Mouse (Mus musculus): ENCODE measurements around the gene Dcaf15. TPM values are rescaled to one million over a fixed set of nuclear protein-coding genes. Genes with fewer than 3 reads are reported as not detected.

Dcaf15 gene
- polyA plus RNA-seq, 1 experiment: 39.0 TPM

DNA sequence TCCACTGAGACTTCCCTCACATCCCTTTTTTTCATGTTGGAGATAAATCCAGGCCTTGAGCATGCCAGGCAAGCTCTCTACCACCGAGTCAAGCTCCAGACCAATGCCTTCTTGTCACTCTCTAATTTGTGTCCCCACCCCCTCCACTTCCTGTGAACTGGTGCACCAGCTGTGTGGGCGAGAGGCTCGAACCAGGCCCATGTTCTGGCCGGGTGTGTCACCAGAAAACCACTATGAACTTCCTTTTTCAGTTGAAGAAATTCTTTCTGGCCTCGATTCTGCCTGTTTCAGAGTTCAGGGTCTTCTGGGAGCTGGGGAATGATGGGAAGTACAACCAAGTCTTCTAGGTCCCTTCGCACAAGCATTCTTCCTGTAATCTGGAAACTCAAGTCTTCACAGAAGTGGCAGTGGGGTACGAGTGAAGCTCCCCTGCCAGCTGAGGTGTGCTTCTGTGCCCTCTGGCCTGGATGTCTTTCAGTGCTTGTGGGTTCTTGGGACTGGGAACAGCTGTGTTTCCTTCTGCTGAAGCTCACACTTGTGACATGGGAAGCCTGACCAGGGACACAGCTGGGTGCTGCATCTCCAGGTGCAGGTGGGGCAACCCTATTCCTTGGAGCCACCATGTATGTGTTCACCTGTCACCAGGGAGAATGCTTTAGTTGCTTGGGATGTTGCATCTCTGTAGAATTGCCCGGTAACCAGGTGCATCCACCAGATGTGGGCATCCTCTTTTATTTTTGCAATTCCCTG, 40.5 kb downstream of the Dcaf15 start:
- Histone ChIP-seq H3K4me1 (ENCODE audit: control insufficient read depth, insufficient read depth, low read length) (peaks cover 3% of the 10 kb centered on the region), H3K27me3 (ENCODE audit: control insufficient read depth, insufficient read depth, low read length) (no peaks in the 10 kb centered on the region), H3K27ac (ENCODE audit: insufficient read depth, low read length) (no peak overlapping the region), H3K4me3 (replicated peaks; ENCODE audit: insufficient read depth, low read depth, low read length) (no peak overlapping the region)
- no peak for DNase-seq
- TF ChIP-seq CTCF (IDR thresholded peaks at IDR 0.05; ENCODE audit: borderline replicate concordance, insufficient read depth, low read depth, low read length) (no peak), POLR2A (IDR thresholded peaks at IDR 0.05; ENCODE audit: borderline replicate concordance, insufficient read depth, low read length) (no peak)
- 72% methylated on average over 8 of the region's 8 CpGs for WGBS

DNA sequence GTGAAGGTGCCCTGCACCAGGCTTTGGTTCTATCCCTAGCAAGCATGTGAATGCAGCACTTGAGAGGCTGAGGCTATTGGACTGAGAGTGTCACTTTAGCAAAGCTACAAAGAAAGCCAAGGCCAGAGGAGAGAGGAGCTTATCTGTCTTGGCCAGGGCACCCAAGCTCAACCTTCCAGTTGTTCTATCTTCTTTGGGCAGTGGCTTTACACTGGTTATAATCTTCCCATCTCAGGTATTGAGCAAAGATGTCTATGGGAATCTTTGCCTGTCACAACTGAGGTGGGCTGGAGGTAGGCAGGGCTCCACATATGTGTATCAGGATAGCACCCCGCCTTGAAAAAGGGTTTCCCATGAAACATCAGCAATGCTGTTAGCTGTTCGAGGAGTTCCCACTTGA, 44.3 kb downstream of the Dcaf15 start:
- 85% methylated on average over 2 of the region's 2 CpGs for WGBS
- no peak for DNase-seq
- no peak overlapping the region for H3K27ac ChIP-seq (ENCODE audit: insufficient read depth, low read length)
- TF ChIP-seq POLR2A (IDR thresholded peaks at IDR 0.05; ENCODE audit: borderline replicate concordance, insufficient read depth, low read length): no peak
- H3K4me1 ChIP-seq (ENCODE audit: control insufficient read depth, insufficient read depth, low read length): no peaks in the 10 kb centered on the region
- H3K4me3 ChIP-seq (replicated peaks; ENCODE audit: insufficient read depth, low read depth, low read length): no peak overlapping the region
- no peaks in the 10 kb centered on the region for H3K27me3 ChIP-seq (ENCODE audit: control insufficient read depth, insufficient read depth, low read length)

- no peaks in the 10 kb centered on the region for H3K27me3 ChIP-seq (ENCODE audit: control insufficient read depth, insufficient read depth, low read length)
- no peak for TF ChIP-seq POLR2A (IDR thresholded peaks at IDR 0.05; ENCODE audit: borderline replicate concordance, insufficient read depth, low read length)
- no peak for TF ChIP-seq CTCF (IDR thresholded peaks at IDR 0.05; ENCODE audit: borderline replicate concordance, insufficient read depth, low read depth, low read length)
- no peak overlapping the region for H3K4me3 ChIP-seq (replicated peaks; ENCODE audit: insufficient read depth, low read depth, low read length)
- H3K27ac ChIP-seq (ENCODE audit: insufficient read depth, low read length): no peak overlapping the region
- no peak for DNase-seq
- 95% methylated on average over 2 of the region's 2 CpGs for WGBS
- H3K4me1 ChIP-seq (ENCODE audit: control insufficient read depth, insufficient read depth, low read length): no peaks in the 10 kb centered on the region
Measured at GRCm38 (mm10) chr8:84059226-84059625, 45.3 kb downstream of the Dcaf15 start.

DNA sequence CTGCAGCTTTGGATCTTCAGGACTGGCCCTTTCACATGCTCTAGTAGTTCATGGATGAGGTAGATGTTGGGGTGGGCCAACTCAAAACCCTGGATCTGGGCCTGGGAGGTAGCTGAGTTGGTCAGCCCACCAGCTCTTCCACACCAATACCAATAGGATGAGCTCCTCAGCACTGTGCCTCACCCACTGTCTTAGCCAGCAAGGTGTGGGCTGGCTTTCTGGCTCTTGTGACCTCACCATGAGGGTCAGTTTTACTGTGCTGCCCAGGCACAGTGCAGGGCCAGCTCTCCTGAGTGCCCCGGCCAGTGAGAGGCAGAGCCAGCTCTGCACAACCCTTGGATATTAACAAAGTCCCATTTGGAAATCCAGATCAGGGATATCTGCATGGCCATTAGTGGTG, 46.7 kb downstream of the Dcaf15 start:
- WGBS: 86% methylated on average over 1 of the region's 1 CpGs
- Histone ChIP-seq H3K27ac (ENCODE audit: insufficient read depth, low read length) (no peak overlapping the region), H3K27me3 (ENCODE audit: control insufficient read depth, insufficient read depth, low read length) (no peaks in the 10 kb centered on the region), H3K4me3 (replicated peaks; ENCODE audit: insufficient read depth, low read depth, low read length) (no peak overlapping the region), H3K4me1 (ENCODE audit: control insufficient read depth, insufficient read depth, low read length) (no peaks in the 10 kb centered on the region)
- no peak for DNase-seq
- TF ChIP-seq POLR2A (IDR thresholded peaks at IDR 0.05; ENCODE audit: borderline replicate concordance, insufficient read depth, low read length): no peak
- TF ChIP-seq CTCF (IDR thresholded peaks at IDR 0.05; ENCODE audit: borderline replicate concordance, insufficient read depth, low read depth, low read length): no peak

DNA sequence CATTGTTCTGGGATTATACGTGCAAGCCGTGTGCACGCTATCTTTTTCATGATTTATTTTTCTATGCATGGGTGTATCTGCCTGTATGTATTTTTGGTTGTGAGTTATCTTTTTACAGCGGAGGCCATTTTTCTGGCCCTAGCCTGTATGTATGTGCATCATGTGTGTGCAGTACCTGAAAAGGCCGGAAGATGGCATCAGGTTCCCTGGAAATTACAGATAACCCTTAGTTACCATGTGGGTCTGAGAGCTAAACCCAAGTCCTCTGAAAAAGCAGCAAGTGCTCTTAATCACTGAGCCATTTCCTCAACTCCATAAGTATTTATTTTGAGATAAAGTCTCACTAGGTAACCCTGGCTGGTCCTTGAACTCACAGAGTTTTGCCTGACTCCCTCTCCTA, 51.3 kb downstream of the Dcaf15 start:
- no peak overlapping the region for H3K4me3 ChIP-seq (replicated peaks; ENCODE audit: insufficient read depth, low read depth, low read length)
- H3K27me3 ChIP-seq (ENCODE audit: control insufficient read depth, insufficient read depth, low read length): no peaks in the 10 kb centered on the region
- no peaks in the 10 kb centered on the region for H3K4me1 ChIP-seq (ENCODE audit: control insufficient read depth, insufficient read depth, low read length)
- TF ChIP-seq POLR2A (IDR thresholded peaks at IDR 0.05; ENCODE audit: borderline replicate concordance, insufficient read depth, low read length): no peak
- no peak for TF ChIP-seq CTCF (IDR thresholded peaks at IDR 0.05; ENCODE audit: borderline replicate concordance, insufficient read depth, low read depth, low read length)
- no peak for DNase-seq
- WGBS: 95% methylated on average over 5 of the region's 5 CpGs
- no peak overlapping the region for H3K27ac ChIP-seq (ENCODE audit: insufficient read depth, low read length)

DNA sequence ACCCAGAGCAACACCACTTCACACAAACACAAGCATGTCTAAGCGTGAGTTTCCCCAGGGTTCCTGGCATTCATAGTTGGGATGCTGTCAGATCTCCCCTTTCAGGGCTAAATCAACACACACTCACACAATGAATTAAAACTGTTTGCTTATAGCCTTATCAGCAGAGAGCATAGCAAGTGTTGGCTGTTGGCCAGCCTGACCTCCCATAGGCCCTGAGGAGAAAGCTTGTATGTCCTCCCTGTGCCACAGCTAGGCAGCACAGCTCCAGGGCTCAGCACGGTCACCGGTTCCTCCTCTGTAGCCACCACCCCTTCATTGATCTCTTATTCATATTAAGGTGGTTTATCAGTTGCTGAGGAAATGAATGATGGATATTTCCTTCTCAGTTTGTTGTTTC, 51.8 kb downstream of the Dcaf15 start:
- H3K4me3 ChIP-seq (replicated peaks; ENCODE audit: insufficient read depth, low read depth, low read length): no peak overlapping the region
- TF ChIP-seq CTCF (IDR thresholded peaks at IDR 0.05; ENCODE audit: borderline replicate concordance, insufficient read depth, low read depth, low read length): no peak
- no peak for TF ChIP-seq POLR2A (IDR thresholded peaks at IDR 0.05; ENCODE audit: borderline replicate concordance, insufficient read depth, low read length)
- DNase-seq: no peak
- H3K4me1 ChIP-seq (ENCODE audit: control insufficient read depth, insufficient read depth, low read length): no peaks in the 10 kb centered on the region
- 64% methylated on average over 3 of the region's 3 CpGs for WGBS
- H3K27me3 ChIP-seq (ENCODE audit: control insufficient read depth, insufficient read depth, low read length): no peaks in the 10 kb centered on the region
- no peak overlapping the region for H3K27ac ChIP-seq (ENCODE audit: insufficient read depth, low read length)

DNA sequence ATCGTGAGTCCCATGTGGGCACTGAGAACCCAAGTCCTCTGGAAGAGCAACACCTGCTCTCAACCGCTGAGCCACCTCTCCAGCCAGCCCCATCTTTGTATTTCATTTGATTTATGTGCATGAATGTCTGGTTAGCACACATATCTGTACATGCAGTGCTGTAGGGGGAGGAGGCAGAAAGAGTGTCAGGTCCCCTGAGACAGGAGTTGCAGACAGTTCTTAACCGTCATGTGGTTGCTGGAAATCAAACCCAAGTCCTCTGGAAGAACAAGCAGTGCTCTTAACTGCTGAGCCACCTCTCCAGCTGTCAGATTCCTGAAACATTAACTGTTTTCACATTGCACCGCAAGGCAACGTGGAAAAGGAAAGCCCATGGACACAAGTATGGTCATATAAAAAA, 56.4 kb downstream of the Dcaf15 start:
- Histone ChIP-seq H3K27ac (ENCODE audit: insufficient read depth, low read length) (no peak overlapping the region), H3K4me3 (replicated peaks; ENCODE audit: insufficient read depth, low read depth, low read length) (no peak overlapping the region), H3K4me1 (ENCODE audit: control insufficient read depth, insufficient read depth, low read length) (no peaks in the 10 kb centered on the region), H3K27me3 (ENCODE audit: control insufficient read depth, insufficient read depth, low read length) (no peaks in the 10 kb centered on the region)
- 78% methylated on average over 5 of the region's 5 CpGs for WGBS
- no peak for DNase-seq
- TF ChIP-seq POLR2A (IDR thresholded peaks at IDR 0.05; ENCODE audit: borderline replicate concordance, insufficient read depth, low read length): no peak
- no peak for TF ChIP-seq CTCF (IDR thresholded peaks at IDR 0.05; ENCODE audit: borderline replicate concordance, insufficient read depth, low read depth, low read length)

Other genes starting within 250 kb of the Dcaf15 start
- gene Adgrl1, start 204.7 kb downstream of the Dcaf15 start, polyA plus RNA-seq (2012; rRNA removed): 164 and 184 TPM in 2 replicates
- 0.56 and 0.74 TPM in 2 replicates for gene Gm10644, start 149.6 kb downstream of the Dcaf15 start, polyA plus RNA-seq (2012; rRNA removed)
- gene Asf1b, start 149.3 kb downstream of the Dcaf15 start, polyA plus RNA-seq (2012; rRNA removed): 2.0 and 2.5 TPM in 2 replicates
- gene Prkaca, start 131.8 kb downstream of the Dcaf15 start, polyA plus RNA-seq (2012; rRNA removed): 235 and 256 TPM in 2 replicates
- 50.5 and 55.1 TPM in 2 replicates for gene Samd1, start 107.1 kb downstream of the Dcaf15 start, polyA plus RNA-seq (2012; rRNA removed)
- gene 1700067K01Rik, start 103.3 kb downstream of the Dcaf15 start, polyA plus RNA-seq (2012; rRNA removed): 0.11 and 0.14 TPM in 2 replicates
- gene 2210011C24Rik, start 92.6 kb downstream of the Dcaf15 start, polyA plus RNA-seq (2012; rRNA removed): 4.6 and 7.8 TPM in 2 replicates
- gene Palm3, start 83.3 kb downstream of the Dcaf15 start, polyA plus RNA-seq (2012; rRNA removed): 2.8 and 4.1 TPM in 2 replicates
- gene Il27ra, start 62.2 kb downstream of the Dcaf15 start, polyA plus RNA-seq (2012; rRNA removed): 0.17 and 0.21 TPM in 2 replicates
- 2.6 and 7.4 TPM in 2 replicates for gene Rln3, start 59.8 kb downstream of the Dcaf15 start, polyA plus RNA-seq (2012; rRNA removed)
- 2.0 and 2.1 TPM in 2 replicates for gene Gm10643, start 39.6 kb downstream of the Dcaf15 start, polyA plus RNA-seq (2012; rRNA removed)
- gene Rfx1, start 37.9 kb downstream of the Dcaf15 start, polyA plus RNA-seq (2012; rRNA removed): 27.2 and 27.8 TPM in 2 replicates
- 0.14 and 0.20 TPM in 2 replicates for gene Podnl1, start 21.2 kb upstream of the Dcaf15 start, polyA plus RNA-seq (2012; rRNA removed)
- gene Cc2d1a, start 43.2 kb upstream of the Dcaf15 start, polyA plus RNA-seq (2012; rRNA removed): 40.4 and 45.1 TPM in 2 replicates
- 2.7 and 3.2 TPM in 2 replicates for gene 4930432K21Rik, start 43.3 kb upstream of the Dcaf15 start, polyA plus RNA-seq (2012; rRNA removed)
- gene Nanos3, start 80.4 kb upstream of the Dcaf15 start, polyA plus RNA-seq (2012; rRNA removed): 2.3 and 2.8 TPM in 2 replicates
- 14.0 TPM in 2 replicates for gene Zswim4, start 132.3 kb upstream of the Dcaf15 start, polyA plus RNA-seq (2012; rRNA removed)
- gene D8Ertd738e, start 145.0 kb upstream of the Dcaf15 start, polyA plus RNA-seq (2012; rRNA removed): 210 and 226 TPM in 2 replicates
- gene Mri1, start 152.6 kb upstream of the Dcaf15 start, polyA plus RNA-seq (2012; rRNA removed): 32.9 and 35.5 TPM in 2 replicates
- gene Ccdc130, start 165.6 kb upstream of the Dcaf15 start, polyA plus RNA-seq (2012; rRNA removed): 39.1 and 43.1 TPM in 2 replicates